In the genomic region with DNA sequence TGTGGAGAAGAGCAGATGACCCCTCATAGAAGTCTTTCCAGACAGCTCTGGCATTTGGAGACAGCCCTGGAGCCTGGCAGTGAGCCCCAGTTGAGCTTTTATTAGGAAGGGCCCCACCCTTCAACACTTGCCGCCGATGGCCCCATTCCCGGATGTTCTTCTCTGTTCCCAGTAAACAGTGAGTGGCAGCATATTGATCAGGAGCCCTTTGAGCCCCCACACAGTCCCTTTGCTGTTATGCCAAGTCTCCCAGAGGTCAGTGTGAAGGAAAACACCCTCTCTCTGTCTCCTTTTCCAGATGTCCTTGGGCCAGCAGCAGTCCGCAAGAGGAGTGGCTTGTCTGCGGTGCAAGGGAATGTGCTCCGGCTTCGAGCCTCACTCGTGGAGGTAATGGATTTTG, we compare ENCODE assay signal across 8 mouse cellular contexts. TPM values are rescaled to one million over a fixed set of nuclear protein-coding genes. Genes with fewer than 3 reads are reported as not detected.
DNase-seq lines count a peak whose midpoint lies in the region; ATAC-seq lines count a peak whose summit lies in the region.

No protein-coding gene starts in this region.

- peaks cover 45% of the 10 kb centered on the region for H3K4me1 ChIP-seq in heart, embryonic 12.5 days (replicated peaks)
- no peaks in the 10 kb centered on the region for H3K4me1 ChIP-seq in midbrain, embryonic 13.5 days (replicated peaks)

- H3K9ac ChIP-seq in heart, embryonic 12.5 days: no peak overlapping the region
- H3K9ac ChIP-seq in midbrain, embryonic 13.5 days (replicated peaks): no peak overlapping the region

- H3K27me3 ChIP-seq in heart, embryonic 12.5 days (replicated peaks): no peaks in the 10 kb centered on the region
- H3K27me3 ChIP-seq in midbrain, embryonic 13.5 days: no peaks in the 10 kb centered on the region

- no peak overlapping the region for H3K4me2 ChIP-seq in heart, embryonic 12.5 days
- H3K4me2 ChIP-seq in midbrain, embryonic 13.5 days (replicated peaks): no peak overlapping the region

- peaks cover 6% of the 10 kb centered on the region; the same call in 1 of the 2 replicates for H3K36me3 ChIP-seq in heart, embryonic 12.5 days
- H3K36me3 ChIP-seq in midbrain, embryonic 13.5 days: no peaks in the 10 kb centered on the region

- DNase-seq in heart, adult 11 months: peak; percentile 98
- peak; percentile 38 for DNase-seq in adrenal gland, postnatal 25 days
- DNase-seq in heart, postnatal 36 days: peak; percentile 69 to 74
- peak; percentile 85 for DNase-seq in lung, postnatal 10 days
- no peak for DNase-seq in frontal cortex, postnatal 14 days (ENCODE audit: low spot score in 2 of 2)
- DNase-seq in spleen, postnatal 4 days (ENCODE audit: low spot score in 2 of 2): no peak

- H3K9me3 ChIP-seq in heart, embryonic 12.5 days (replicated peaks): no peaks in the 10 kb centered on the region
- H3K9me3 ChIP-seq in midbrain, embryonic 13.5 days: no peaks in the 10 kb centered on the region

- WGBS in heart, embryonic 12.5 days: 31% methylated on average over 8 of the region's 8 CpGs
- 82% methylated on average over 8 of the region's 8 CpGs for WGBS in midbrain, embryonic 13.5 days

- H3K4me3 ChIP-seq in heart, embryonic 12.5 days: no peak overlapping the region
- H3K4me3 ChIP-seq in midbrain, embryonic 13.5 days (replicated peaks): no peak overlapping the region

- intact Hi-C loops in heart, postnatal 36 days (cut with DNase I): loop anchor here (2.0 to 5.0 kb wide), 2 partner anchors 30 to 53 kb away; no protein-coding TSS in a partner anchor

- no peak overlapping the region for H3K27ac ChIP-seq in heart, embryonic 12.5 days (ENCODE audit: poor library complexity, severe bottlenecking)
- H3K27ac ChIP-seq in midbrain, embryonic 13.5 days: no peak overlapping the region

- no peak for ATAC-seq in heart, embryonic 12.5 days (ENCODE audit: insufficient number of reproducible peaks, low FRiP score)
- no peak for ATAC-seq in midbrain, embryonic 13.5 days

RNA-seq across cellular contexts. Expression of a gene that starts 31.2 kb away (rescaled TPM):
- 48.7 and 49.3 TPM in 2 replicates for polyA plus RNA-seq in heart, embryonic 12.5 days (2016; fragmentation: Nextera tagmentation; extraction: Ambion mirVana)
- total RNA-seq in adrenal gland, postnatal 25 days (2021): 4.6 and 5.6 TPM in 2 replicates
- 10 to 100 TPM; 39.9 to 42.3 TPM for total RNA-seq in heart, postnatal 36 days (2021)
- polyA plus RNA-seq in midbrain, embryonic 13.5 days (2015; fragmentation: Nextera tagmentation; extraction: Ambion mirVana): 12.3 and 17.5 TPM in 2 replicates

Comparison
In these comparisons a context has a peak if more than half of its experiments do, and no peak if none do; other contexts are left out.
1. DNase-seq: peak in heart, adult 11 months (single experiment), adrenal gland, postnatal 25 days (single experiment), heart, postnatal 36 days (2 of 2) and lung, postnatal 10 days (single experiment); none in frontal cortex, postnatal 14 days (0 of 2) and spleen, postnatal 4 days (0 of 2).